14 mouse cellular contexts compared by ENCODE assay signal in the genomic region with DNA sequence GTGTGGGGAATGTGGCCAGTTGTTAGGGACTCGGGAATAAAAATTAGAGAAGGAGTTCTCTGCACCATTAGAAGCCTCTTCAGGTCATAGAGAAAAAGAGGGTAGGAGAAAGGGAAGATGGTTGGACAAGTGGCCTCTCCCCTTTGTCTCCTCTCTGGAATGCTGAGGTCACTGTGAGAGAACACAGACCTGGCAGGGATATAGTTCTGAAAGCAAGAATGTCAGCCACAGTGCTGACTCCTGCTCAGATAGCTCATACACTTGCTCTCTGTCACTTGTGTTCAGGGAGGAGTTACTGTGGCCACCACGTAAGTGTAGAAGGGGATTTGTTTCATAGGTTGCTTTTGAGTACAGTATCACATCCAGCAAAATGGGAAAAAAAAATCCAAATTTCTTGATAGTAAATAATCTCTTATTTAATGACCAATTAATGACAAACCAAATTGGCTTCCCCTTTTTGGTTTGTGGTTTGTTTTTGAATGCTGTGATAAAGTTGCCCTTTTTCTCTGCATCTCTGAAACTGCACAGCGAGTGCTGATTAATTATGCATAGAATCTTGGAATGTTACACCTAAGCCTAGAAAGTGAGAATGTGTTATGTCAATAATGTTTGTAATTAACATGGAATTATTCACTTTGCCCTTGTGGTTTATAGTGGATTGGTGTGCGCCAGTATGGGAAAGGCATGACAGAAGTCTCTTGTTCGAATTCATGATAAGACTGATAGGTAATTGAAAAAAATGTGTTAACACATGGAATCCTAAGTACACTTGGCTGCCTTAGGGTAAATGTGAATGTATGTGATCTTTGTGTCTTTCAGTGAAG. TPM values are rescaled to one million over a fixed set of nuclear protein-coding genes. Genes with fewer than 3 reads are reported as not detected.
DNase-seq lines count a peak whose midpoint lies in the region; ATAC-seq lines count a peak whose summit lies in the region.
"Had no signal": no experiment of that assay in that cellular context is flagged by ENCODE, and none has a peak within 500 bp of the region (broad histone marks: within the 10 kb centered on the region; RNA-seq: fewer than 3 reads in every experiment).

No protein-coding gene starts in this region.

- H3K9ac ChIP-seq in hindbrain, embryonic 14.5 days: no peak overlapping the region
- no peak overlapping the region for H3K9ac ChIP-seq in hindbrain, embryonic 12.5 days
- H3K9ac ChIP-seq: embryonic facial prominence, embryonic 13.5 days; forebrain, embryonic 15.5 days; kidney, embryonic 15.5 days; limb, embryonic 15.5 days; lung, embryonic 14.5 days had no signal

- H3K9me3 ChIP-seq in hindbrain, embryonic 14.5 days (ENCODE audit: control insufficient read depth, low read length): no peaks in the 10 kb centered on the region
- no peaks in the 10 kb centered on the region for H3K9me3 ChIP-seq in hindbrain, embryonic 12.5 days (replicated peaks)
- H3K9me3 ChIP-seq in heart, embryonic 10.5 days: no peaks in the 10 kb centered on the region
- H3K9me3 ChIP-seq: embryonic facial prominence, embryonic 13.5 days; forebrain, embryonic 15.5 days; kidney, embryonic 15.5 days; limb, embryonic 15.5 days had no signal

- WGBS in hindbrain, embryonic 14.5 days: 77% methylated on average over 5 of the region's 5 CpGs
- WGBS in hindbrain, embryonic 12.5 days: 87% methylated on average over 5 of the region's 5 CpGs
- WGBS in heart, embryonic 10.5 days: 57% methylated on average over 5 of the region's 5 CpGs

- H3K4me3 ChIP-seq in hindbrain, embryonic 14.5 days (replicated peaks; ENCODE audit: low read length): no peak overlapping the region
- no peak overlapping the region for H3K4me3 ChIP-seq in hindbrain, embryonic 12.5 days
- no peak overlapping the region for H3K4me3 ChIP-seq in heart, embryonic 10.5 days
- H3K4me3 ChIP-seq: embryonic facial prominence, embryonic 13.5 days; forebrain, embryonic 15.5 days; kidney, embryonic 15.5 days; limb, embryonic 15.5 days had no signal

- H3K27ac ChIP-seq in hindbrain, embryonic 14.5 days: 0 out of 2 replicates have a peak overlapping the region, but pooled peaks have one; percentile 22
- H3K27ac ChIP-seq in hindbrain, embryonic 12.5 days: no peak overlapping the region
- 0 out of 2 replicates have a peak overlapping the region, but pooled peaks have one; percentile 42 for H3K27ac ChIP-seq in heart, embryonic 10.5 days
- H3K27ac ChIP-seq: embryonic facial prominence, embryonic 13.5 days; forebrain, embryonic 15.5 days; kidney, embryonic 15.5 days; limb, embryonic 15.5 days; macrophage had no signal

- ATAC-seq in hindbrain, embryonic 14.5 days (ENCODE audit: low FRiP score): no peak
- ATAC-seq in hindbrain, embryonic 12.5 days (ENCODE audit: low FRiP score): no peak
- ATAC-seq: forebrain, embryonic 15.5 days had no signal

- no peak overlapping the region for H3K4me2 ChIP-seq in hindbrain, embryonic 14.5 days (replicated peaks)
- H3K4me2 ChIP-seq in hindbrain, embryonic 12.5 days (replicated peaks): no peak overlapping the region
- H3K4me2 ChIP-seq: embryonic facial prominence, embryonic 13.5 days; forebrain, embryonic 15.5 days; kidney, embryonic 15.5 days; limb, embryonic 15.5 days; lung, embryonic 14.5 days had no signal

- no peak for DNase-seq in hindbrain, embryonic 14.5 days (ENCODE audit: low spot score)
- DNase-seq in MEL-GATA-1-ER (ENCODE audit: extremely low read depth, low read depth): peak; percentile 18
- no peak for DNase-seq in heart, embryonic 10.5 days (ENCODE audit: low spot score)
- DNase-seq in heart, postnatal 4 days: peak; percentile 28
- no peak for DNase-seq in thymus, postnatal 36 days
- DNase-seq in layer of hippocampus, adult 9-11 months: no peak
- DNase-seq: cerebellum, adult 11-12 months; lung, embryonic 14.5 days had no signal

- H3K4me1 ChIP-seq in hindbrain, embryonic 14.5 days (replicated peaks; ENCODE audit: control insufficient read depth, insufficient read depth, low read length): no peaks in the 10 kb centered on the region
- no peaks in the 10 kb centered on the region for H3K4me1 ChIP-seq in hindbrain, embryonic 12.5 days
- H3K4me1 ChIP-seq in heart, embryonic 10.5 days: peaks cover 32% of the 10 kb centered on the region

- H3K36me3 ChIP-seq in hindbrain, embryonic 14.5 days (replicated peaks; ENCODE audit: control insufficient read depth, insufficient read depth): no peaks in the 10 kb centered on the region
- H3K36me3 ChIP-seq in hindbrain, embryonic 12.5 days: 0 out of 2 replicates have a peak, but pooled peaks cover 3% of the 10 kb centered on the region
- H3K36me3 ChIP-seq in heart, embryonic 10.5 days: peaks cover 10% of the 10 kb centered on the region
- H3K36me3 ChIP-seq: forebrain, embryonic 15.5 days had no signal

- H3K27me3 ChIP-seq in hindbrain, embryonic 14.5 days (ENCODE audit: control insufficient read depth, insufficient read depth, low read length): no peaks in the 10 kb centered on the region
- H3K27me3 ChIP-seq in hindbrain, embryonic 12.5 days: no peaks in the 10 kb centered on the region
- H3K27me3 ChIP-seq in heart, embryonic 10.5 days (ENCODE audit: insufficient read depth, poor library complexity, severe bottlenecking): no peaks in the 10 kb centered on the region
- H3K27me3 ChIP-seq: embryonic facial prominence, embryonic 13.5 days; forebrain, embryonic 15.5 days; kidney, embryonic 15.5 days; limb, embryonic 15.5 days had no signal

RNA-seq across cellular contexts. Expression of gene Zfand3, which starts 47.2 kb away (rescaled TPM):
- polyA plus RNA-seq in hindbrain, embryonic 14.5 days (2014; fragmentation: Nextera tagmentation; extraction: Ambion mirVana): 40.4 and 43.2 TPM in 2 replicates
- 85.6 and 95.1 TPM in 2 replicates for polyA plus RNA-seq in hindbrain, embryonic 12.5 days (2016; fragmentation: Nextera tagmentation; extraction: Ambion mirVana)
- polyA plus RNA-seq in heart, embryonic 10.5 days (2016; fragmentation: Nextera tagmentation; extraction: Ambion mirVana): 54.2 and 54.7 TPM in 2 replicates
- 100 to 1,000 TPM; 145 to 149 TPM for total RNA-seq in heart, postnatal 4 days (2021)

Comparison
In these comparisons a context has a peak if more than half of its experiments do, and no peak if none do; other contexts are left out.
1. DNase-seq: peak in MEL-GATA-1-ER (single experiment) and heart, postnatal 4 days (single experiment); none in hindbrain, embryonic 14.5 days (single experiment), heart, embryonic 10.5 days (single experiment), thymus, postnatal 36 days (0 of 2) and layer of hippocampus, adult 9-11 months (single experiment).